Mouse (Mus musculus) T-helper 17 cell (primary cell): Measurements from ENCODE around the gene Rnf182.

Source experiments
- in situ Hi-C, 2 experiments: fragments of 300-600 bp; cut with MboI, MseI; formaldehyde crosslinking; loops; 1 replicate in 1 of 2; 2 replicates in 1 of 2; pipeline ENCODE4 v1.15.1; 2025; ENCODE audit warnings: high pct_unique_total_duplicates in 2 of 2

Rnf182 gene

GRCm38 (mm10) chr13:43695521-43695920 is 80.0 kb downstream of the Rnf182 start:
- in situ Hi-C loops = no loop called here

GRCm38 (mm10) chr13:43696011-43696410 is 80.5 kb downstream of the Rnf182 start:
- in situ Hi-C loops = no loop called here

- in situ Hi-C loops = no loop called here
These were observed 83.0 kb downstream of the Rnf182 start for GRCm38 (mm10) chr13:43698506-43698905.

GRCm38 (mm10) chr13:43703471-43703870 is 88.0 kb downstream of the Rnf182 start:
- in situ Hi-C loops = no loop called here

- in situ Hi-C loops = no loop called here
These were observed 89.1 kb downstream of the Rnf182 start for GRCm38 (mm10) chr13:43704533-43705116.

- in situ Hi-C loops = no loop called here
These were observed 90.9 kb downstream of the Rnf182 start for GRCm38 (mm10) chr13:43706387-43706786.

GRCm38 (mm10) chr13:43709529-43709928 is 94.0 kb downstream of the Rnf182 start:
- in situ Hi-C loops = no loop called here

- in situ Hi-C loops = loop anchor here in 1 of 2 experiments (10.0 kb wide), 1 partner anchor 347 kb away; the partner anchor contains the start of gene Sirt5
These were observed 96.3 kb downstream of the Rnf182 start for GRCm38 (mm10) chr13:43711708-43712314.

GRCm38 (mm10) chr13:43714741-43715140 is 99.2 kb downstream of the Rnf182 start:
- in situ Hi-C loops = loop anchor here in 1 of 2 experiments (10.0 kb wide), 1 partner anchor 350 kb away; the partner anchor contains the start of gene Sirt5

GRCm38 (mm10) chr13:43715466-43715865 is 100.0 kb downstream of the Rnf182 start:
- in situ Hi-C loops = loop anchor here in 1 of 2 experiments (10.0 kb wide), 1 partner anchor 351 kb away; the partner anchor contains the start of gene Sirt5

- in situ Hi-C loops = loop anchor here in 1 of 2 experiments (10.0 kb wide), 1 partner anchor 352 kb away; the partner anchor contains the start of gene Sirt5
These were observed 101.1 kb downstream of the Rnf182 start for GRCm38 (mm10) chr13:43716514-43717036.

- in situ Hi-C loops = loop anchor here in 1 of 2 experiments (10.0 kb wide), 1 partner anchor 353 kb away; the partner anchor contains the start of gene Sirt5
These were observed 102.7 kb downstream of the Rnf182 start for GRCm38 (mm10) chr13:43718173-43718572.

- in situ Hi-C loops = loop anchor here in 1 of 2 experiments (10.0 kb wide), 1 partner anchor 386 kb away; no protein-coding TSS in a partner anchor
These were observed 105.0 kb downstream of the Rnf182 start for GRCm38 (mm10) chr13:43720496-43720895.
